Mouse (Mus musculus) heart, embryonic 16.5 days (tissue): ENCODE data around the gene Polr1c. TPM values are rescaled to one million over a fixed set of nuclear protein-coding genes. Genes with fewer than 3 reads are reported as not detected.

ENCODE experiments used
- ATAC-seq: fragments of 200-750 bp; cut with Nextera tagmentation; replicated peaks from 2 replicates; pipeline ENCODE4 v1.8.0; 2017; ENCODE audit warnings: moderate number of reproducible peaks; ENCODE audit not compliant: insufficient read depth, low FRiP score; ENCODE audit errors: extremely low read depth
- H3K27ac ChIP-seq: fragments of 300-500 bp; sonication (generic); 2 replicates; pipeline ENCODE4 v1.5.1; 2014; ENCODE audit warnings: mild to moderate bottlenecking, low read length, control low read depth, moderate library complexity
- H3K27me3 ChIP-seq: fragments of 300-500 bp; sonication (generic); 2 replicates; pipeline ENCODE4 v1.6.1; 2014; ENCODE audit warnings: low read length, mixed read lengths; ENCODE audit not compliant: control insufficient read depth, insufficient read depth
- H3K36me3 ChIP-seq: fragments of 300-500 bp; sonication (generic); 2 replicates; pipeline ENCODE4 v1.6.1; 2014; ENCODE audit not compliant: control insufficient read depth, insufficient read depth
- H3K4me1 ChIP-seq: fragments of 300-500 bp; sonication (generic); 2 replicates; pipeline ENCODE4 v1.6.1; 2014; ENCODE audit warnings: low read length, mixed read lengths; ENCODE audit not compliant: control insufficient read depth, insufficient read depth
- H3K4me2 ChIP-seq: fragments of 300-500 bp; sonication (generic); 2 replicates; pipeline ENCODE4 v1.6.1; 2014; ENCODE audit warnings: low read depth, mild to moderate bottlenecking, control low read depth, low read length
- H3K4me3 ChIP-seq: fragments of 300-500 bp; sonication (generic); 2 replicates; pipeline ENCODE4 v1.5.1; 2014; ENCODE audit warnings: mild to moderate bottlenecking, control low read depth, low read length
- H3K9ac ChIP-seq: fragments of 300-500 bp; sonication (generic); 2 replicates; pipeline ENCODE4 v1.6.1; 2014; ENCODE audit warnings: low read length, control low read depth
- H3K9me3 ChIP-seq: fragments of 300-500 bp; sonication (generic); replicated peaks from 2 replicates; pipeline ENCODE4 v1.6.1; 2016; ENCODE audit warnings: low read length; ENCODE audit not compliant: control insufficient read depth
- WGBS: fragments of 180-500 bp; shearing (Covaris S2); extraction: QIAGEN DNeasy Blood & Tissue Kit; methylation state at CpG from one replicate; pipeline ENCODE4 v1.1.7; 2014; 5-methylcytosine and 5-hydroxymethylcytosine counted together
- polyA plus RNA-seq: library from polyadenylated mRNA; unstranded; fragments of >200 nt; fragmentation: Nextera tagmentation; extraction: Ambion mirVana; gene quantifications from 2 replicates; pipeline ENCODE4 v1.2.1, GENCODE M21; 2015

Gene Polr1c
- polyA plus RNA-seq, 1 experiment from 2014 or later: 47.8 TPM

DNA sequence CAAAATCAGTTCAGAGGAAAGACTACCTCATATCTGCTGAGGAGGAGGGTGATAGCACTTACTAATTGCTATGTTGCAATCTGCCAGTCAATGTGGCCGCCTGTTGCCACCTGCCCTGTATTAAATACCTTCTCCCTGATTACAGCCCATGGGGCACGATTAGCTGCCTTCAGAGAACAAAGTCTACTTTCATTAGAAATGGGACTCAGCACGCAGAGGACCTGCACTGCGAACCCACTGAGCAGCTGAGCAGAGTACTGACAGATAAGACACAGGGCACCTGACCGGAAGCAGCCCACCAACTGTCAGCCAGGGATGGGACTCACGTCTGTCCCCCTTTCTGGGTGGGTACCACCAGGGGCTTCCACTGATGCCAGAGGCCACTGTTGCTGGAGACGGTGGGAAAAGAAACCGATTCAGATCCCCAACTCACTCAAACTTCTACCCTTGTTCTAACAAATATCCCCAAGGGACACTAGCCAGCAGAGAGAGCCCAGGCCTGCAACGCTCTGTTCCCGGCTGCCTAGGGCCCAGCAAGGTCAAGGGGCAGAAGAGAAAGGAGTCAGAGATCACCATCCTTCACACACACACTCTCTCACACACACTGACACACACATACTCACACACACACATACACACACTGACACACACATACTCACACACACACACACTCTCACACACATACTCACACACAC, 20.3 kb upstream of the Polr1c start:
- H3K36me3 ChIP-seq: peaks cover 29% of the 10 kb centered on the region
- no peak for ATAC-seq

DNA sequence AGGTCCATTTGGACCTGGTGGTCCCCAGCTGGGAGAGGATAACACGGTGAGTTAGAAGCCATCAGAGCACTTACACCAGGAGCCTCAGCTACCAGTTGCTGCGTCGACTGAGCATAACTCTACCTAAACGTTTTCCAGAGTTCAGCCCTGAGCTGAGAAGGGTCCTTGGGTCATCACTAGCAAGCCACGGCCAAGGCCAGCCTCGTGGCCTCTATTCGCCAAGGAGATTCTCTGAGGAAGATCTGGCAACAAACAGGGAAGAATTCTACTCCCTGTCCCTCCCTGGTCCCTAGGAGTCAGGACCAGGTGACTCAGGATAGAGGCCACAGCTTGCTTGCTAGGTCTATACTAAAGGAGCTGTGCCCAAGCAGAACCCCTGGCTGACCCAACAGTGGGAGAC, 19.7 kb upstream of the Polr1c start:
- WGBS: 78% methylated on average over 7 of the region's 7 CpGs
- no peak for ATAC-seq
- H3K4me3 ChIP-seq: no peak overlapping the region
- peaks cover 35% of the 10 kb centered on the region for H3K36me3 ChIP-seq
- no peaks in the 10 kb centered on the region for H3K27me3 ChIP-seq
- no peak overlapping the region for H3K4me2 ChIP-seq
- H3K9ac ChIP-seq: no peak overlapping the region
- no peak overlapping the region for H3K27ac ChIP-seq
- H3K4me1 ChIP-seq: peaks cover 28% of the 10 kb centered on the region
- no peaks in the 10 kb centered on the region for H3K9me3 ChIP-seq

More for the DNA sequence above, 20.3 kb upstream of the Polr1c start:
- H3K4me1 ChIP-seq: peaks cover 34% of the 10 kb centered on the region
- H3K27ac ChIP-seq: no peak overlapping the region
- H3K9me3 ChIP-seq: no peaks in the 10 kb centered on the region
- 59% methylated on average over 10 of the region's 10 CpGs for WGBS
- no peaks in the 10 kb centered on the region for H3K27me3 ChIP-seq
- H3K4me2 ChIP-seq: no peak overlapping the region
- H3K4me3 ChIP-seq: no peak overlapping the region
- no peak overlapping the region for H3K9ac ChIP-seq

DNA sequence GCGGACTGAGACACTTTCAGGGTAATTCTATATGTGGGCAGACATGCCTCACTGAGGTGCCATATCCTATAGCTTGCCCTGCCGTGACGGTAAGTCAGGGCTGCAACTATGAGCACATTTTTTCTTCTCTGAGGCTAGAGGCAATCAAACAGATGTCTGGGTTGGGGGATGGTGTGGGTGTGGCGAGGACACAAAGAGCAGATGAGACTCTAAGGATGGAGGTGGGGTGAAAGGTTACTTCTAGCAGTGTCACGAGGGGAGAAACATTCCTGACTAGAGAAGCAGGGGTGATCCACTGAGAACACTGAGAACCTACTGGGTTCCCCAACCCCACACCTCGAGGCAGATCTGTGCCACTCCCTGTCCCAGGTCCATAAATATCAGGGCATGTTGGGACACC, 19.1 kb upstream of the Polr1c start:
- Histone ChIP-seq H3K27ac (peak overlapping the region; percentile 2; the same call in 1 of the 2 replicates), H3K4me3 (no peak overlapping the region), H3K27me3 (no peaks in the 10 kb centered on the region), H3K9me3 (no peaks in the 10 kb centered on the region), H3K4me2 (no peak overlapping the region), H3K9ac (no peak overlapping the region), H3K36me3 (peaks cover 40% of the 10 kb centered on the region), H3K4me1 (peaks cover 25% of the 10 kb centered on the region)
- ATAC-seq: no peak
- 74% methylated on average over 6 of the region's 6 CpGs for WGBS

DNA sequence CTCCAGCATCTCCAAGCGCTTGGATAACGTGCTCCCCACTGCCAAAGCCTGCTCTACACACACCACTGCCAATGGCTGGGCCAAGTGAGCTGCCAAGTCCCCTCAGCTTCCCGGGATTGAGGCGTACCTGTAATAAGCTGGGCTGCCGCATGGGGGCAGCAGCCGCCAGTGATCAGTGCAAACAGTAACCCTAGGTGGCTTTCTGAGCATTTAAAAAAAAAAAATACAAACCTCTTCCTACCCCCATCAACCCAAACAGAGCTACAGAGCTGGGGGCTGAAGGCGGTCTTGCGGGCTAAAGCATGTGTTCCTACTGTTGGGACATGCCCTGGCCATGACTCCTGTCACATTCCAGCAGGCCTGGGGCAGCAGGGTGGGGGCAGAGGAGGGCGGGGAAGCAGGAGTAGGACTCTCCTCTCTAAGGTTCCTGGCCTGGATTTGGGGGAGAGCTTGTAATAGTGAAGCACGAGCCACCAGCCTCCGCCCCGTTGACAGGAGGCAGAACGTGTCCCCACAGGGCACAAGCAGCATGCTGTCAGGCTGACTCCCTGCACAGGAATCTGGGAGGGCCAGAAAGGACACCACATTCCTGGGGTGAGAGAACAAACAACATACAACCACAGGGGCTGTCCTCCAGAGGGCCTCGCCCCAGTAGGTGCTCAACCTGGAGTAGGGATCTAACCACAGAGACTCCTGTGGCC, 18.2 kb upstream of the Polr1c start:
- Histone ChIP-seq H3K27ac (peak overlapping the region; percentile 2), H3K4me2 (no peak overlapping the region), H3K4me3 (no peak overlapping the region), H3K27me3 (no peaks in the 10 kb centered on the region), H3K36me3 (peaks cover 41% of the 10 kb centered on the region), H3K9me3 (no peaks in the 10 kb centered on the region), H3K9ac (no peak overlapping the region), H3K4me1 (peaks cover 25% of the 10 kb centered on the region)
- ATAC-seq: peak; percentile 37
- WGBS: 17% methylated on average over 14 of the region's 14 CpGs

DNA sequence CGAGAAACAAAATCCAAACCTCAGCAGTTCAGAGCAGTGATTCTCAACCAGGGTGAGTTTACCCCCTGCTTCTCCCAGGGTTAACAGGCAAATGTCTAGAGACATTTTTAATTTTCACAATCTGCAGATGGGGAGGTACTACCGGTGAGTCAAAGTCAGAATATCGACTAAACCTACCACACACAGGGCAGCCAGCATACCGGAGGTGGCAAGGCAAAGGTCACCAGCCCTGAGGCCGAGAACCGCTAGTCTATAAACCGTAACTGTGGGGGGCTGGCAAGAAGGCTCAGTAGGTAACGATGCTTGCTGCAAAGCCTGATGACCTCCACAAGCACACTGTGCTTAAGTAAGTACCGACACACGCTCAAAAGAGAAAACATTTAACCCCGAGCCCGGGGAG, 17.6 kb upstream of the Polr1c start:
- no peak overlapping the region for H3K27ac ChIP-seq
- peaks cover 25% of the 10 kb centered on the region for H3K4me1 ChIP-seq
- 88% methylated on average over 12 of the region's 12 CpGs for WGBS
- H3K4me3 ChIP-seq: no peak overlapping the region
- H3K36me3 ChIP-seq: peaks cover 44% of the 10 kb centered on the region
- no peak overlapping the region for H3K4me2 ChIP-seq
- no peak overlapping the region for H3K9ac ChIP-seq
- H3K27me3 ChIP-seq: no peaks in the 10 kb centered on the region
- no peaks in the 10 kb centered on the region for H3K9me3 ChIP-seq
- ATAC-seq: no peak

DNA sequence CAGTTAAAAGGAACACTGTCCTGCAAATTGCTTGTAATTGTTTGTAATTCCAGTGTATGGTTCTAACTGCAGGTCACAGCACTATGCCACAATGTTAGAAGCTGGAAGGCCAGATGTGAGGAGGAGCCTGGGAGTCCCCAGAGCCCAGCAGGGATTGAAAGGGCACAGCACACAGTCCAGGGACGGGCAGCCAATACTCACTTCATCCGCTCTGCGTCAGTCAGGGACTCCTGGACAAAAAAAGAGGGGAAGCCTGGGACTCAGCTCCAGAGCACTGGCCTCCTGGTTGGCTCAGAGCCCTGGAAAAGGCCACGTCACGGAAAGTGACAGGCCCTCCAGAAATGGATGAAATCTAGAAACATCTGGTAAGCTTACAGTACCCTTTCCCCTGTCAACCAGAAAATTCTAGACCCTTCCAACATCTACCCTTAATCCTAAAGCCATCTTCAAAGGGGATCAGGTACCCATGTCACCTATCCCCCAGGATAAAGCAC, 14.4 kb upstream of the Polr1c start:
- ATAC-seq: no peak
- no peaks in the 10 kb centered on the region for H3K9me3 ChIP-seq
- H3K27ac ChIP-seq: no peak overlapping the region
- H3K27me3 ChIP-seq: no peaks in the 10 kb centered on the region
- peaks cover 10% of the 10 kb centered on the region; the same call in 1 of the 2 replicates for H3K4me1 ChIP-seq
- peaks cover 69% of the 10 kb centered on the region for H3K36me3 ChIP-seq
- H3K4me2 ChIP-seq: no peak overlapping the region
- no peak overlapping the region for H3K9ac ChIP-seq
- 82% methylated on average over 5 of the region's 5 CpGs for WGBS
- H3K4me3 ChIP-seq: no peak overlapping the region

DNA sequence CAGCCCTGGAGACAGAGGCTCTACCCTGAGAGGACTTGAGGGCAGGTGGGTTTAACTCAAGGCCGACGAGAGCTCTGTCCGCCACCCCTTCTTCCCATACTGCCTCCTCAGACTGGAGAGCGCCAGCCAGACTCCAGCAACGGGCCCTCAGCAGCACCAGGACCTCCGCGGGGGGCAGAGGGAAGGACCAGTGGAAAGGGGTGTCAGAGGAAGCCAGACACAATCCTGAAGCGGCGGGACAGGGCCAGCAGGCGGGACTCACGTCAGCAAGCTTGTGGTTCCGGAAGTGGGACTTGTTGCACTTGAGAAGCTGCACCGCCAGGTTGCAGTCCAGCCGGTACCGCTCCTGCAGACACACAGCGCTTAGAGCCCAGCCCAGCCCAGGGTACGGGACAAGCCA, 11.8 kb upstream of the Polr1c start:
- Histone ChIP-seq H3K4me2 (no peak overlapping the region), H3K9me3 (0 out of 2 replicates have a peak, but pooled peaks cover 3% of the 10 kb centered on the region), H3K9ac (no peak overlapping the region), H3K4me1 (no peaks in the 10 kb centered on the region), H3K4me3 (no peak overlapping the region), H3K27me3 (peaks cover 8% of the 10 kb centered on the region), H3K27ac (no peak overlapping the region), H3K36me3 (peaks cover 69% of the 10 kb centered on the region)
- WGBS: 83% methylated on average over 17 of the region's 17 CpGs
- no peak for ATAC-seq

DNA sequence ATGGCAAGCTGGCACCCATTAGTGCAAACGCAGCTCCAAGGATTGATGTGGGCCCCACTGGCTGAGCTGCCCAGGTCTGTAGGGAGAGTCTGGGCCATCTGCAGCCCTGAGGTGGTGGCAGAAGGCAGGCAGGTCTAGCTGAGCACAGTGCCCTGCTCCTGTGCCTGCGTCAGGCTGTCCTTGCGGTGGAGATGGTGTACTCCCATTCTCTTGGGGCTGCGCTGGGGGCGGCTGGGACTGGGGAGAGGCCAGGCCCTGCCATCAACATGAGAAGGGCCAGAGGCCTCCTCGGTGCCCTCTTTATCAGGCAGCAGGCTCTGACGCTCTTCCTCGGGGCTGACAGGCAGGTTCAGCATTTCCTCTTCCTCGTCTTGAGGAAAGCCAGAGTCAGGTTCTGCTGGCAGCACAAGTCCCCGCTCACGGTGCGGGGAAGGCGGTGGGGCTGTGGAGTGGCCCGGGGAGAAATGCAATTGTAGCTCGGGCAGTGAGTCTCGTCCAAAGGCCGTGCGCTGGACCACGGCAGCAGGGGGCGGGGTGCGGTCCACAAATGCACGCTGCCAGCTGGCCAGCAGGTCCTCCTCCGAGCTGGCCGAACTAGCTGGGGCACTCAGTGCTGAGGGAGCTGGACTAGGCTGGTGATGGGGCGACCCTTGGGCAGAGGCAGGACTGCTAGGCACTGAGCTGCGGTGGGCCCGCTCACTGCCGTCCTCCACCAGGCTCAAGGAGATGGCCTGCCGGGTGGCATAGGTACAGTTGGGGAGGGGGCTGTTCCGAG, 10.6 kb upstream of the Polr1c start:
- Histone ChIP-seq H3K4me1 (peaks cover 2% of the 10 kb centered on the region), H3K36me3 (peaks cover 60% of the 10 kb centered on the region)
- 80% methylated on average over 30 of the region's 30 CpGs for WGBS

More for the DNA sequence above, 10.6 kb upstream of the Polr1c start:
- H3K4me2 ChIP-seq: no peak overlapping the region
- no peak for ATAC-seq
- 0 out of 2 replicates have a peak, but pooled peaks cover 3% of the 10 kb centered on the region for H3K9me3 ChIP-seq
- peak overlapping the region; percentile 25; the same call in 1 of the 2 replicates for H3K27ac ChIP-seq
- H3K4me3 ChIP-seq: no peak overlapping the region
- H3K27me3 ChIP-seq: peaks cover 16% of the 10 kb centered on the region
- H3K9ac ChIP-seq: no peak overlapping the region
